Mouse (Mus musculus): ENCODE results near the gene Olfr530. TPM values are rescaled to one million over a fixed set of nuclear protein-coding genes. Genes with fewer than 3 reads are reported as not detected.

The Olfr530 gene
- polyA plus RNA-seq (2015; fragmentation: Nextera tagmentation; extraction: Ambion mirVana), result not detected in 2 replicates

GRCm38 (mm10) chr7:140376231-140376630 lies at the start of gene Olfr530:
Gene Olfr530 (minus strand): TSS chr7:140376331.

DNA sequence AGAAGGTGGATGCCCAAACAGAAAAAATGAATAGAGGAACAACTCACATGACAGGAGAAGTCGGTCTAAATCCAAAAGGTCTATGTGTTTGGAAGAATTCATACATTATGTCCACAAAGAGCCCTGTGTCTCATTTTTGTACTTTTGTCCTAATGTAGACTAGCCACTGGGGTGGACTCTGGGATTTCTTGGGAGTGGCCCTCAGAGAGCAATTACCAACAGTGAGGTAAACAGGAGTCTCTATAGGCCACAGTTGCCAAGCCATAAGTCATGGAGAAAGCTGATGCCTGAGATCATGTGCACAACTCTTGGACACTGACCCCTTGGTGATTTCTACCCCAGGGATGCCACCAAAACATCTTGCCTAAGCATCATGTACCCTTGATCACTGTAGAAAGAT lies 45.4 kb upstream of the Olfr530 start, which contains the start of gene Olfr532:
TSS of gene Olfr532 (minus strand) at position 101 of the 400 bp plus-strand sequence.

GRCm38 (mm10) chr7:140402818-140403217 lies 26.7 kb upstream of the Olfr530 start, which contains the start of gene Olfr531:
Gene Olfr531 (minus strand): TSS chr7:140402918.

GRCm38 (mm10) chr7:140361571-140361970 lies 14.6 kb downstream of the Olfr530 start, which contains the start of gene Olfr60:
Gene Olfr60 (minus strand): TSS chr7:140361671.

GRCm38 (mm10) chr7:140333717-140334116 lies 42.4 kb downstream of the Olfr530 start, which contains the start of gene Olfr527:
Gene Olfr527 (plus strand): TSS chr7:140334017.

Other genes with a start within 250 kb of the Olfr530 start
- 25.5 and 27.2 TPM in 2 replicates for gene Mtg1, start 238.8 kb downstream of the Olfr530 start, polyA plus RNA-seq (2015; fragmentation: Nextera tagmentation; extraction: Ambion mirVana)
- 1.3 and 1.9 TPM in 2 replicates for gene Sprn, start 221.5 kb downstream of the Olfr530 start, polyA plus RNA-seq (2015; fragmentation: Nextera tagmentation; extraction: Ambion mirVana)
- not detected in 2 replicates for gene Olfr522, start 211.6 kb downstream of the Olfr530 start, polyA plus RNA-seq (2015; fragmentation: Nextera tagmentation; extraction: Ambion mirVana)
- not detected in 2 replicates for gene Olfr523, start 203.1 kb downstream of the Olfr530 start, polyA plus RNA-seq (2015; fragmentation: Nextera tagmentation; extraction: Ambion mirVana)
- gene Olfr524, start 170.4 kb downstream of the Olfr530 start, polyA plus RNA-seq (2015; fragmentation: Nextera tagmentation; extraction: Ambion mirVana), result not detected in 2 replicates
- gene Cd163l1, start 158.1 kb downstream of the Olfr530 start, polyA plus RNA-seq (2015; fragmentation: Nextera tagmentation; extraction: Ambion mirVana), result not detected in 2 replicates
- not detected in 2 replicates for gene 5830411N06Rik, start 129.0 kb downstream of the Olfr530 start, polyA plus RNA-seq (2015; fragmentation: Nextera tagmentation; extraction: Ambion mirVana)
- not detected in 2 replicates for gene Olfr525, start 55.5 kb downstream of the Olfr530 start, polyA plus RNA-seq (2015; fragmentation: Nextera tagmentation; extraction: Ambion mirVana)
- not detected in 2 replicates for gene Olfr527, start 42.3 kb downstream of the Olfr530 start, polyA plus RNA-seq (2015; fragmentation: Nextera tagmentation; extraction: Ambion mirVana)
- gene Olfr60, start 14.7 kb downstream of the Olfr530 start, polyA plus RNA-seq (2015; fragmentation: Nextera tagmentation; extraction: Ambion mirVana), result not detected in 2 replicates
- gene Olfr531, start 26.6 kb upstream of the Olfr530 start, polyA plus RNA-seq (2015; fragmentation: Nextera tagmentation; extraction: Ambion mirVana), result not detected in 2 replicates
- gene Olfr532, start 45.3 kb upstream of the Olfr530 start, polyA plus RNA-seq (2015; fragmentation: Nextera tagmentation; extraction: Ambion mirVana), result not detected in 2 replicates
- gene Olfr533, start 87.0 kb upstream of the Olfr530 start, polyA plus RNA-seq (2015; fragmentation: Nextera tagmentation; extraction: Ambion mirVana), result not detected in 2 replicates
- gene Olfr535, start 107.9 kb upstream of the Olfr530 start, polyA plus RNA-seq (2015; fragmentation: Nextera tagmentation; extraction: Ambion mirVana), result not detected in 2 replicates
- not detected in 2 replicates for gene Olfr536, start 131.1 kb upstream of the Olfr530 start, polyA plus RNA-seq (2015; fragmentation: Nextera tagmentation; extraction: Ambion mirVana)
- not detected in 2 replicates for gene Olfr538, start 191.6 kb upstream of the Olfr530 start, polyA plus RNA-seq (2015; fragmentation: Nextera tagmentation; extraction: Ambion mirVana)
- not detected in 2 replicates for gene Olfr46, start 224.9 kb upstream of the Olfr530 start, polyA plus RNA-seq (2015; fragmentation: Nextera tagmentation; extraction: Ambion mirVana)

Measured in urinary bladder, postnatal 0 days (tissue).